Mouse (Mus musculus) ES-E14 (cell line): Measurements from ENCODE around the gene Spata17.

ENCODE experiments used
- HCFC1 ChIP-seq: IDR thresholded peaks from 2 replicates; pipeline ENCODE4 v1.6.1; 2012; ENCODE audit warnings: low read length, inconsistent platforms, borderline replicate concordance; ENCODE audit not compliant: insufficient read depth
- MAFK ChIP-seq: IDR thresholded peaks from 2 replicates; pipeline ENCODE4 v1.6.1; 2014; ENCODE audit warnings: mild to moderate bottlenecking, low read depth, low read length, inconsistent platforms; ENCODE audit not compliant: insufficient read depth
- ZC3H11A ChIP-seq: IDR thresholded peaks from 2 replicates; pipeline ENCODE4 v1.6.1; 2012; ENCODE audit warnings: low read depth, mild to moderate bottlenecking, inconsistent platforms, low read length, borderline replicate concordance

DNA sequence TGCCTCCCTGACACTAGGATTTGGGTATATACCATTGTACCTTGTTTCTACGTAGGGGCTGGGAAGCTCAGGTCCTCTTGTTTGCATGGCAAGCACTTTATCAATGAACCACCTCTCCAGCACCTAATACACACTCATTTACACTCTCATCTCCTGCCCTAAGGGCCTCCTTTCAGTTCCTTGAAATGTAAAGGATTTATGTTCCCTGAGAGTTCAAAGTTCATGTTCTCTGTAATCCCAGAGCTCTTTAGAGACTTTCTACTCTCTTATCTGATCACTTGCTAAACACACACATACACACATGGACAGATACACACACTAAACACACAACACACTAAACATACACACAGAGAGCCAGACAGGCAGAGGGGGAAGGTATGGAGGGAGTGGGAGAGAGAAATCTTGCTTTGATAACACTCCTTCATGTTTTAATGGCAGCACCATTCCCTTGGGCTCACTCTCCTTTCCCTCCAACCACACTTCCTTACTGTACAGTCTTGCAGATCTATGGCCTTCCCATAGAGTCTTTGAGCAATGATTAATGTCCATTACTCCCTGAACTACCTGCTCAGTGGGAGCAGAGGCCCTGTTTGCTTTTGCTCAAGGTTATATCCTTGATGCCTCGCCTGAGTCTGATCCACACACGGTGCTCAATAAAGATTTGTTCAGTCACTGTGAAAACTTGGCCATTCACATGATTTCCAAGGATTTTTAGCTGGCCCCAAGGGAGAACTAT lies 126.4 kb downstream of the Spata17 start:
- no peak for TF ChIP-seq HCFC1
- no peak for TF ChIP-seq ZC3H11A
- no peak for TF ChIP-seq MAFK
